Mouse (Mus musculus) thymus, postnatal 0 days (tissue): Measurements from ENCODE around the gene Mycs. TPM values are rescaled to one million over a fixed set of nuclear protein-coding genes. Genes with fewer than 3 reads are reported as not detected.

Experiments used
- DNase-seq: peaks from one replicate; pipeline ENCODE4 v3.0.0-alpha.2; 2015; ENCODE audit warnings: low spot score
- polyA plus RNA-seq: library from polyadenylated mRNA; unstranded; fragments of >200 nt; fragmentation: Nextera tagmentation; extraction: Ambion mirVana; gene quantifications from 2 replicates; pipeline ENCODE4 v1.2.1, GENCODE M21; 2015

The Mycs gene
- not detected in 2 replicates for polyA plus RNA-seq

DNA sequence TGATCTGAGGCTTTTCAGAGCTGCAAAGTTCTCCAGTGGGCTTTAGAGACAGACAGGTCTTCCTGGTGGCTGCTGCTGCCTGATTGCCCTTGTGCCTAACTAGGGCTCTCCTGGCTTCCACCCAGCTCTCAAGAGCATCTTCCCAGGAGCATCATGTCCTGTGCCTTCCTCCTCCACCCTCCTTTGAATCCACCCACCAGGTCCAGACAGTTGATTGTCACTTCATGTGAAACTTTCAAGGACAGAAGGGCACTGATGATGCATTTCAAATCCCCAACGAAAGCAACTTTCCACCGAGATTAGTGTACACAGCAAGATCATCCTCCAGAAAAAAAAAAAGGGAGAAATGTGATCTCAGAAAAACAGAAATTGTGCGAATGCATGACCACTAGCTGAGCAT is at the start of gene Mycs:
Mycs (minus strand) TSS at position 101 of the 400 bp plus-strand sequence.
- DNase-seq = no peak

DNA sequence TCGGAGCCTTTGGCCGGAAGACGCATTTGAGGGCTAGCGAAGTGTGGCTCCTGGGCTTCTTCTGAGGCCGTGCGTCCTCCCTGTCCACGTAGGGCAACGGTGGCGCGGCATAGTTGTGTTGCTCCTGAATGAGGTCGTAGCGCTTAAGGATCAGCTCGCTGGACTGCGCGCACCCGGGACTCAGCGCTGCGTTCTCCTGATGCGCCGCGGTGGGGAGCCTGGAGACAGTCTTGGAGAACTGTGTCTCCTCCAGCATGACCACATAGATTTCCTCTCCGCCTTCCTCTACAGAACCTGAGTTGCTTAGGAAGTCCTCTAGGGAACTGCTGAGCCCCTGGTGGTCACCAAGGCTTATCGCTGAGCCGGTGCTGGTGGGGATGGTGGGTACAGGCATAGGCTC is 1.0 kb downstream of the Mycs start:
- DNase-seq = no peak

Other genes starting within 250 kb of the Mycs start
- gene Btbd35f7, start 199.8 kb upstream of the Mycs start, polyA plus RNA-seq = not detected in 2 replicates